Mouse (Mus musculus) megakaryocyte, embryonic 14.5 days (primary cell): Measurements from ENCODE around the gene Jmjd8.

Source experiments
- FLI1 ChIP-seq: IDR thresholded peaks from 2 replicates; pipeline ENCODE4 v1.6.1; 2012; ENCODE audit warnings: low read length, inconsistent platforms, mixed read lengths
- GATA1 ChIP-seq: IDR thresholded peaks from 3 replicates; pipeline ENCODE4 v1.6.1; 2012; ENCODE audit warnings: mixed read lengths, low read length, inconsistent platforms, borderline replicate concordance

GRCm38 (mm10) chr17:25791320-25791842, 37.3 kb upstream of the Jmjd8 start:
- TF ChIP-seq GATA1 (no peak), FLI1 (no peak)
